Mouse (Mus musculus) embryonic facial prominence, embryonic 15.5 days (tissue): ENCODE measurements around the gene Ackr2. TPM values are rescaled to one million over a fixed set of nuclear protein-coding genes. Genes with fewer than 3 reads are reported as not detected.

Experiments used
- ATAC-seq: fragments of 200-750 bp; cut with Nextera tagmentation; 2 replicates; pipeline ENCODE4 v1.8.0; 2017; ENCODE audit warnings: low read depth, moderate TSS enrichment; ENCODE audit not compliant: insufficient number of reproducible peaks, low FRiP score, low TSS enrichment
- H3K27ac ChIP-seq: fragments of 300-500 bp; sonication (generic); replicated peaks from 2 replicates; pipeline ENCODE4 v1.5.1; 2015; ENCODE audit warnings: mild to moderate bottlenecking, inconsistent platforms
- H3K27me3 ChIP-seq: fragments of 300-500 bp; sonication (generic); 2 replicates; pipeline ENCODE4 v1.6.1; 2015; ENCODE audit warnings: inconsistent platforms
- H3K36me3 ChIP-seq: fragments of 300-500 bp; sonication (generic); 2 replicates; pipeline ENCODE4 v1.6.1; 2015; ENCODE audit warnings: mild to moderate bottlenecking, inconsistent platforms
- H3K4me1 ChIP-seq: fragments of 300-500 bp; sonication (generic); 2 replicates; pipeline ENCODE4 v1.6.1; 2015; ENCODE audit warnings: inconsistent platforms
- H3K4me2 ChIP-seq: fragments of 300-500 bp; sonication (generic); replicated peaks from 2 replicates; pipeline ENCODE4 v1.6.1; 2015; ENCODE audit warnings: mild to moderate bottlenecking, inconsistent platforms
- H3K4me3 ChIP-seq: fragments of 300-500 bp; sonication (generic); replicated peaks from 2 replicates; pipeline ENCODE4 v1.5.1; 2015; ENCODE audit warnings: mild to moderate bottlenecking, inconsistent platforms
- H3K9ac ChIP-seq: fragments of 300-500 bp; sonication (generic); 2 replicates; pipeline ENCODE4 v1.6.1; 2015; ENCODE audit warnings: inconsistent platforms
- H3K9me3 ChIP-seq: fragments of 300-500 bp; sonication (generic); replicated peaks from 2 replicates; pipeline ENCODE4 v1.6.1; 2016; ENCODE audit warnings: inconsistent platforms
- WGBS: fragments of 180-500 bp; shearing (Covaris S2); methylation state at CpG from one replicate; pipeline ENCODE4 v1.1.7; 2015; 5-methylcytosine and 5-hydroxymethylcytosine counted together
- polyA plus RNA-seq: library from polyadenylated mRNA; unstranded; fragments of >200 nt; fragmentation: Nextera tagmentation; extraction: Ambion mirVana; gene quantifications from 2 replicates; pipeline ENCODE4 v1.2.1, GENCODE M21; 2015

Gene Ackr2
- polyA plus RNA-seq, 1 experiment from 2014 or later = 0.67 TPM

- no peaks in the 10 kb centered on the region for H3K9me3 ChIP-seq
- 83% methylated on average over 8 of the region's 8 CpGs for WGBS
- H3K4me2 ChIP-seq = no peak overlapping the region
- no peak overlapping the region for H3K9ac ChIP-seq
- no peaks in the 10 kb centered on the region for H3K27me3 ChIP-seq
- ATAC-seq = no peak
- H3K4me3 ChIP-seq = no peak overlapping the region
- H3K36me3 ChIP-seq = no peaks in the 10 kb centered on the region
- no peaks in the 10 kb centered on the region for H3K4me1 ChIP-seq
- no peak overlapping the region for H3K27ac ChIP-seq
These were observed 25.3 kb downstream of the Ackr2 start for GRCm38 (mm10) chr9:121923443-121923842.

- no peak for ATAC-seq
- WGBS = 82% methylated on average over 5 of the region's 5 CpGs
These were observed 25.8 kb downstream of the Ackr2 start for GRCm38 (mm10) chr9:121923906-121924305.

GRCm38 (mm10) chr9:121924901-121925560 is 26.9 kb downstream of the Ackr2 start:
- Histone ChIP-seq H3K4me2 (no peak overlapping the region), H3K4me1 (no peaks in the 10 kb centered on the region), H3K27me3 (no peaks in the 10 kb centered on the region), H3K9ac (no peak overlapping the region), H3K36me3 (no peaks in the 10 kb centered on the region), H3K4me3 (no peak overlapping the region), H3K27ac (no peak overlapping the region), H3K9me3 (no peaks in the 10 kb centered on the region)
- 81% methylated on average over 9 of the region's 9 CpGs for WGBS
- ATAC-seq = no peak

More at GRCm38 (mm10) chr9:121923906-121924305, 25.8 kb downstream of the Ackr2 start:
- H3K27me3 ChIP-seq = no peaks in the 10 kb centered on the region
- H3K4me3 ChIP-seq = no peak overlapping the region
- no peaks in the 10 kb centered on the region for H3K9me3 ChIP-seq
- H3K27ac ChIP-seq = no peak overlapping the region
- H3K9ac ChIP-seq = no peak overlapping the region
- no peaks in the 10 kb centered on the region for H3K4me1 ChIP-seq
- H3K36me3 ChIP-seq = no peaks in the 10 kb centered on the region
- H3K4me2 ChIP-seq = no peak overlapping the region

- H3K4me3 ChIP-seq = no peak overlapping the region
- H3K27ac ChIP-seq = peak overlapping the region; percentile 3
- H3K9me3 ChIP-seq = no peaks in the 10 kb centered on the region
- no peak for ATAC-seq
- WGBS = 55% methylated on average over 8 of the region's 8 CpGs
- H3K36me3 ChIP-seq = no peaks in the 10 kb centered on the region
- no peak overlapping the region for H3K9ac ChIP-seq
- H3K27me3 ChIP-seq = no peaks in the 10 kb centered on the region
- H3K4me1 ChIP-seq = no peaks in the 10 kb centered on the region
- H3K4me2 ChIP-seq = no peak overlapping the region
These were observed 27.8 kb downstream of the Ackr2 start for GRCm38 (mm10) chr9:121925959-121926358.

GRCm38 (mm10) chr9:121926634-121927405 is 28.7 kb downstream of the Ackr2 start:
- Histone ChIP-seq H3K4me1 (no peaks in the 10 kb centered on the region), H3K9ac (no peak overlapping the region), H3K9me3 (no peaks in the 10 kb centered on the region), H3K4me2 (no peak overlapping the region), H3K4me3 (no peak overlapping the region), H3K27ac (0 out of 2 replicates have a peak overlapping the region, but pooled peaks have one; percentile 3), H3K36me3 (no peaks in the 10 kb centered on the region), H3K27me3 (no peaks in the 10 kb centered on the region)
- WGBS = 42% methylated on average over 11 of the region's 11 CpGs
- no peak for ATAC-seq

- Histone ChIP-seq H3K36me3 (no peaks in the 10 kb centered on the region), H3K27me3 (no peaks in the 10 kb centered on the region), H3K4me3 (no peak overlapping the region), H3K9me3 (no peaks in the 10 kb centered on the region), H3K4me2 (no peak overlapping the region), H3K4me1 (no peaks in the 10 kb centered on the region), H3K27ac (no peak overlapping the region), H3K9ac (no peak overlapping the region)
- WGBS = 65% methylated on average over 7 of the region's 7 CpGs
- ATAC-seq = no peak
These were observed 29.6 kb downstream of the Ackr2 start for GRCm38 (mm10) chr9:121927721-121928120.

GRCm38 (mm10) chr9:121928498-121928897 is 30.3 kb downstream of the Ackr2 start:
- no peak for ATAC-seq
- H3K9me3 ChIP-seq = no peaks in the 10 kb centered on the region
- H3K4me2 ChIP-seq = no peak overlapping the region
- H3K9ac ChIP-seq = no peak overlapping the region
- no peaks in the 10 kb centered on the region for H3K36me3 ChIP-seq
- H3K27me3 ChIP-seq = no peaks in the 10 kb centered on the region
- H3K4me1 ChIP-seq = no peaks in the 10 kb centered on the region
- H3K4me3 ChIP-seq = no peak overlapping the region
- WGBS = 19% methylated on average over 2 of the region's 2 CpGs
- H3K27ac ChIP-seq = no peak overlapping the region

- no peak overlapping the region for H3K4me3 ChIP-seq
- no peak overlapping the region for H3K27ac ChIP-seq
- no peaks in the 10 kb centered on the region for H3K4me1 ChIP-seq
- H3K27me3 ChIP-seq = no peaks in the 10 kb centered on the region
- no peak overlapping the region for H3K9ac ChIP-seq
- no peaks in the 10 kb centered on the region for H3K9me3 ChIP-seq
- no peak overlapping the region for H3K4me2 ChIP-seq
- ATAC-seq = no peak
- 84% methylated on average over 4 of the region's 4 CpGs for WGBS
- H3K36me3 ChIP-seq = no peaks in the 10 kb centered on the region
These were observed 36.7 kb downstream of the Ackr2 start for GRCm38 (mm10) chr9:121934856-121935255.

- H3K27me3 ChIP-seq = no peaks in the 10 kb centered on the region
- H3K36me3 ChIP-seq = no peaks in the 10 kb centered on the region
- H3K4me1 ChIP-seq = no peaks in the 10 kb centered on the region
- H3K27ac ChIP-seq = no peak overlapping the region
- WGBS = 81% methylated on average over 1 of the region's 1 CpGs
- H3K9ac ChIP-seq = no peak overlapping the region
- no peak overlapping the region for H3K4me3 ChIP-seq
- no peak for ATAC-seq
- H3K9me3 ChIP-seq = no peaks in the 10 kb centered on the region
- H3K4me2 ChIP-seq = no peak overlapping the region
These were observed 38.8 kb downstream of the Ackr2 start for GRCm38 (mm10) chr9:121936952-121937351.

GRCm38 (mm10) chr9:121937451-121937864 is 39.3 kb downstream of the Ackr2 start:
- Histone ChIP-seq H3K4me1 (no peaks in the 10 kb centered on the region), H3K9ac (no peak overlapping the region), H3K4me3 (peak overlapping the region; percentile 44), H3K36me3 (no peaks in the 10 kb centered on the region), H3K4me2 (peak overlapping the region; percentile 47), H3K27ac (no peak overlapping the region), H3K27me3 (no peaks in the 10 kb centered on the region), H3K9me3 (no peaks in the 10 kb centered on the region)
- no peak for ATAC-seq
- WGBS = 53% methylated on average over 6 of the region's 6 CpGs

GRCm38 (mm10) chr9:121937944-121938355 is 39.8 kb downstream of the Ackr2 start:
- Histone ChIP-seq H3K4me2 (peak overlapping the region; percentile 47), H3K27ac (no peak overlapping the region), H3K9me3 (no peaks in the 10 kb centered on the region), H3K27me3 (no peaks in the 10 kb centered on the region), H3K36me3 (no peaks in the 10 kb centered on the region), H3K4me3 (peak overlapping the region; percentile 44), H3K9ac (0 out of 2 replicates have a peak overlapping the region, but pooled peaks have one; percentile 6), H3K4me1 (no peaks in the 10 kb centered on the region)
- WGBS = 54% methylated on average over 21 of the region's 21 CpGs
- no peak for ATAC-seq
